Mouse (Mus musculus): ENCODE measurements around the gene Psmb9. TPM values are rescaled to one million over a fixed set of nuclear protein-coding genes. Genes with fewer than 3 reads are reported as not detected.
"Not testable (repeated sequence)": the region's sequence is repeated elsewhere in the genome, so short reads cannot be mapped to it uniquely, and the experiment has no call there.

Psmb9 gene
- total RNA-seq, 2 experiments from 2014 or later = 1.6 to 1.7 TPM

- no peak for DNase-seq
Observed at GRCm38 (mm10) chr17:34183564-34184219, 3.9 kb downstream of the Psmb9 start.

DNA sequence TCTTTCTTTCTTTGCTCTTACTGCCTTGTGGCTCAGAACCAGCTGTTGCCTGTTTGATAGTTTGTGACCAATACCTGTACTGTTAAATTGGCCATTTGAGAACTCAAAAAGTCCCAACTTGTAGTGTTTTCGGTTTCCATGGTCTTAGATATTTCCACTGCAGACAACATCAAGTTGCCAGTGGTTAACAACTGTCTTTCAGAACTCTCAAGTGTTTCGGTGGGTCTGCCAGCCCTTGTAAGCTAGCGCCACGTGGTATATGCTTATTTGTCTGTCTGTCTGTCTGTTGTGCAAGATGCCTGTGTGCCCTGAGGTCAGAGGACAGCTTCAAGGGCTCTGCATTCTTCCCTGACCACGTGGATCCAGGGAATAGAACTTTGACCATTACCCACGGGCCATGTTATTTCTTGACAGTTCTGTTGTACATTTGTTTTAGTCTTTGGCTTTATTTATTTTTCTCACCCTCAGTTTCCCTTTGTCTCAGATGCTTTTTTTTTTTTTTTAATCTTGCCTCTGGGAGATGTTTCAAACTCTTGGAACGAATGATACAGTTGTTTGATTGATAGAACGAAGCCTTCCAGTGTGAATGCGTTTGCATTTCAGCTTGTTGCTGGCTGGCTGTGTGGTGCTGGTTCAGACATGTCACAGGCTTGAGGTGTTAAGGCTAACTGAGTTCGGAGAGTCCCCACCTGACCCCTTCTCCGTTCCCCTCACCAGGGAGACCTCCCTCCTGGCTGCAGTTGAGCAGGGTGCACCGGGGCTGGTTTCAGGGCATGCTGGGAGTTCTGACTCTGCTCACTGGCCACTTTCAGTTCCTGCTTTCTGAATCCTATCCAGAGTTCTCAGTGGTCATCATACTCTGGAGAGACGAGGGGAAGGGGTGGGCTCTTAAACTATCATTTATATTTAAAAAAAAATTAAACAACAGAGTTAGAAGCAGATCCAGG is 7.4 kb downstream of the Psmb9 start:
- DNase-seq = no peak

- no peak for DNase-seq
Observed at GRCm38 (mm10) chr17:34179019-34179418, 8.5 kb downstream of the Psmb9 start.

GRCm38 (mm10) chr17:34177179-34177578 is 10.4 kb downstream of the Psmb9 start:
- DNase-seq = no peak

GRCm38 (mm10) chr17:34174075-34174474 is 13.5 kb downstream of the Psmb9 start:
- DNase-seq = no peak

DNA sequence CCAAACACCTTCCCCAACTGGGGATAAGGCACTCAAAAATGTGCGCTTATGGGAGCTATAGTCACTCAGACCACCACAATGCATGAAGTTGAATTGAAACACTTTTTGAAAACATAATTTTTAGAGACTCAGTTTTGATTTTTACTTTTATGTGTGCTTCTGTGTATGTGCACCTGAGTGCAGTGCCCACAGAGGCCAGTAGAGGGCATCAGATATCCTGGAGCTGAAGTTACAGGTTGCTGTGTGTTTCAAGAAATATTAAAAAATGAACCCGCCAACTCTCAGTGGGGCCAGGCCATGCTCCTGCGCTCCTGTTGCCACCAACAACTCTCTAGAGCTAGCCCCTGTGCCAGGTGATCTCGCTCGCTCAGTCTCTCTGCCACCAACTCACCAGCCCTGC is 15.0 kb downstream of the Psmb9 start:
- no peak for DNase-seq

DNA sequence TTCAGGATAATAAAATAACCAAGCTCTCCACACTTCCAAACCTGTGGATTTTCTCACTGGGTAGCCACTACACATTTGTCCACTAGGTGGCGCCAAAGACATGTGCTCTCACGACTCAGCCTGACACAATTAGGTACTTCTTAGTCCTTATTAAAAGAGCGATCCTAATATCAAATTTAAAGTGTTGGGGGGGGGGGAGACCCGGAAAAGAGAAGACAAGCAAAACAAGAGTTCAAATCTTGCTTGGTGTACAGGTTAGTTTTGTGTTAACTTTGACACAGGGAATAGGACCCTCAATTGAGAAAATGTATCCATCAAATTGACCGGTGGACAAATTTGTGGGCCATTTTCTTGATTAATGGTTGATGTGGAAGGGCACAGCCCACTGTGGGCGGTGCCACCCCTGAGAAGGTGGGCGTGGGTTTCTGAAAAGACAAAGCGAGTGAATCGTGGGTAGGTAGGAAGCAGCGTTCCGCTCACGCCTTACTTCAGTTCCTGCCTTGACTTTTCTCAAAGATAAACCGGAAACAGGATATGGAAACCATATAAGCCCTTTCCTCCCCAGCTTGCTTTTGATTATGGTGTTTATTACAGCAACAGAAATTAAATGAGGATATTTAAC is 16.6 kb downstream of the Psmb9 start:
- DNase-seq = peak; percentile 82

GRCm38 (mm10) chr17:34170487-34170876 is 17.1 kb downstream of the Psmb9 start:
- no peak for DNase-seq

DNA sequence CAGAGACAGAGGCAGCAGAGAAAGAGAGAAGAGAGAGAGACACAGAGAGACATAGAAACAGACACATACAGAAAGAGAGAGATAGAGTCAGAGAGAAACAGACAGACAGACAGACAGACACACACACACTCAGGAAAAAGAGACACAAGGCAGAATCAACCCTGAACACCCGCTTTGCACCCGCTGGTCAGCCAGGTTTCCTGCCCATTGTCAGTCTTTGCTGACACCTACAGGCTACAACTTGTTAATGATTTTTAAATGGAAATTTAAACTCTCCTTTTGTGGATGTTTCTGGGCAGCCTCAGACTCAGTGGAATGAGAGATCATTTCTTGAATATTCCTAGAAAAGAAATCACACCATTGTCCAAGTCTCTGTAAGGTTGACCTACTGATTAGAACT is 18.3 kb downstream of the Psmb9 start:
- DNase-seq = peak; percentile 29

GRCm38 (mm10) chr17:34165033-34165730 is 22.4 kb downstream of the Psmb9 start:
- DNase-seq = no peak

GRCm38 (mm10) chr17:34164202-34164895 is 23.2 kb downstream of the Psmb9 start:
- DNase-seq = no peak

DNA sequence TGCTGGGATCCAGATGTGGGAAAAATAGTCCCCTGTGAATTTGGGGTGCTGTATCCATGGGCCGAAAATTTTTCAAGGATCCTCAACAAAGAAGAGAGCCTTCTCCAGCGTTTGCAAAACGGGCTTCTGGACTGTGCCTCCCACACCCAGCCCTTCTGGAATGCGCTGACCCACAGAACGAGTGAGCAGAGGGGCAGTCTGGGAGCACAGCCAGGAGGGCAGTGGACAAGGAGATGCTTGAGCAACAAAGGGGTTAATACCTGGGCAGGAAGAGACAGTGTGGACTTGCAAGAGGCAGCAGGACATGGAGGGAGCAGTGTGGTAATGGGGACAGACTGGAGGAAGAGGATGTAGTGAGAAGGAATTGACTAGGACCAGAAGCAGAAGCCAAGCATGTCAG is 32.0 kb downstream of the Psmb9 start:
- DNase-seq = no peak

DNA sequence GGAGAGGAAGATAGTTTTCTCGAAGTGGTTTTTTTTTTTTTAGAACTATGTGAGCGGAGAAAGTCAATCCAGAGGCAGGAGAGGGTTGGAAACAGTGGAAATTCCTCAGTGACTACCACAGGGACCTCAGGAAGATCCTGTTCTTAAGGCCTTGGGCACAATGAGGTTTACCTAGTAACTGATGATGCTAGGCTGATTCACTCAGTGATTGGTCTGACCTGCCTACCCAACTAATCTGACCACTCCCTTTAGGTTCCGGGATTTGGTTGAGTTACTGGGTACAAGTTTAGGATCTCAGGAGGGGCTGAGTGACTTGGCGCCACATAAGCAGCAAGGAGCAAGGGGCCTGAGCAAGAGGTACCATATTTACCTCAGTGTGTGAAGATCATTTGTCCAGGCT is 34.6 kb downstream of the Psmb9 start, which contains the start of gene H2-DMb1:
H2-DMb1 (plus strand) TSS at position 150 of the 400 bp plus-strand sequence.
- DNase-seq = no peak

- no peak for DNase-seq
Observed at GRCm38 (mm10) chr17:34144960-34145371, 42.6 kb downstream of the Psmb9 start.

DNA sequence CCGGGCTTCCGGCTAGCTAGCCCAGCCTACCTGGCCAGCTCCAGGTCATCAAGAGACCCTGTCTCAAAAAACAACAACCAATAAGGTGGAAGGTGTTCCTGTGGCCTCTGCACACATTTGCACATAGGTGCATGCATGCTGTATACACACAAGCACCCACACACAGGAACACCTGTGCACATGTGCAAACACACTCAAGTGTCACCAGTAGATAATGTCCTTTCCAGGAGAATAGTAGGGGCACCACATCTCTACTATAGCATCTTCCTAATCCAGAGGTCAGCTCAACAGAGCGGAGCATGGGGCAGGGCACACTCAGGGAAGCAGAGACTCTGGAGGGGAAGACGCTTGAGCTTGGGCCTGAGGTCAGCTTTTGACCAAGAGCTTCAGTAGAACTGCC is 43.3 kb downstream of the Psmb9 start:
- not testable (repeated sequence) for DNase-seq

- DNase-seq = no peak
Observed at GRCm38 (mm10) chr17:34143461-34143860, 44.1 kb downstream of the Psmb9 start.

DNA sequence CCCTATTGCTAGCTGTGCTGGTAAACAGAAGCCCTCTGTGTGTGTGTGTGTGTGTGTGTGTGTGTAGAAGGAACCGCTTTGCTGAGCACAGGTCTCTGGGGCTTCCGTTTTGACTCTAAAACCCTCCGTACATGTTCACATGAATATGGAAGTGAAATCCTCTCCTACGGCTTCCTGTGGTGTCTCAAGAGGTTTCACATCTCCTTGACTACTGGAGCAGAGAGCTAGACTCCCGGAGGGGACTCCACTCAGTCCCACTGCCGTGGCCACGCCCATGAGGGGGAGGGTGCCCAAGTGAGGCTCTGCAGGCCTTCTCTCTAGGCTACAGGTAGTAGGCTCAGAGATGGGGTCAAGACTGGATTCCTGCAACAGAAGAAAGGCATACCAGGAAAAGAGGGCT is 44.5 kb downstream of the Psmb9 start, which contains the start of gene H2-DMb2:
H2-DMb2 (plus strand) TSS at position 275 of the 400 bp plus-strand sequence.
- DNase-seq = peak; percentile 32

DNA sequence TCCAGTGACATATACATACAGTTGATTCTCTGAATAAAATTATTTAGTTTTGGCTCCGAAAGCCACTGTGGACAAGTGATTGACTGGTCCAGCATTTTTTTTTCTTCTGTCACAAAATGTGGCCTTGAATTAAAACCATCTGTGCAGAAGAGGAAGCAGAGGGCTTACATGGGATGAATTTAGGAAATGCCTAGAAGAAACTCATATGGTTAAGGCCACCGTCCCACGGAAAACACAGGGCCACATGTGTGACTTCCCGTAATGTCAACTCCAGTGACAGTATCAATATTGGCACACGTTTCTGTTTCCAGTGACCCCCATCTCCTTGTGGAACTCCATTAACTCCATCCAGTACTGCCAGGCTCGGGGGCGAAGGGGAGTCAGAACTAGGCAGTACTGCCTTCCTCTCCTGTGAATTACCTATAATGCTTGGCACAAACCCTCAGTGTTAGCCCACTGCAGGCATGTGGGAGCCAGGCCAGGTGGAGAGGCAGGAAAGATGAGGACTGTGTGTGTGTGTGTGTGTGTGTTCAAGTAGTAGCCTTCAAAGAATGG is 45.0 kb downstream of the Psmb9 start:
- DNase-seq = no peak

DNA sequence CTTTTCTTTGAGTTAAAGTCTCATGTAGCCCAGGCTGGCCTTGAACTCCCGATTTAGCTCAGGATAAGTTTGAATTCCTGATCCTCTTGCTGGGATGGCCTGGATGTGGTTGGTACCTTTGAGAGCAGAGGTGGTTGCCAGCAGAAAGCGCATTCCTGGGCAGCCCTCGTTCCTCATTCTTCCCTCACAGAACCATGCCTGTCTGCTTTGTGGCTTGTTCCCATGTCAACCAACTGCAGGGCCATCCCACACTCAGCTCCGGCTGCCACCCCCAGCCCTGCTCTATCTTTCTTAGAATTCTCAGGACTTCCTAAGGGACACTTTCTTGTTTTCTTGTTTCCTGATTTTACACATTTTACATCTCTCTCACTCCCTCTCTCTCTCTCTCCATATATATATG is 46.1 kb downstream of the Psmb9 start:
- DNase-seq = no peak

GRCm38 (mm10) chr17:34140240-34140639 is 47.3 kb downstream of the Psmb9 start:
- no peak for DNase-seq

- DNase-seq = no peak
Observed at GRCm38 (mm10) chr17:34139416-34139815, 48.1 kb downstream of the Psmb9 start.

Measured in gastrocnemius, postnatal 10 days (tissue).